Mouse (Mus musculus) adrenal gland, postnatal 4 days (tissue): ENCODE data around the gene Sema4c. TPM values are rescaled to one million over a fixed set of nuclear protein-coding genes. Genes with fewer than 3 reads are reported as not detected.
"Not testable (repeated sequence)": the region's sequence is repeated elsewhere in the genome, so short reads cannot be mapped to it uniquely, and the experiment has no call there.

ENCODE experiments used
- DNase-seq, 2 experiments: peaks; one replicate each; pipeline ENCODE4 v3.0.0; 2021 to 2022; ENCODE audit warnings: low spot score in 2 of 2, mixed read lengths in 2 of 2
- total RNA-seq, 2 experiments: library from RNA; stranded (reverse); gene quantifications; 2 replicates each; pipeline ENCODE4 v1.2.3; 2021

The Sema4c gene
- total RNA-seq, 2 experiments from 2014 or later: 44.0 to 57.6 TPM

- not testable (repeated sequence) for DNase-seq
Measured at GRCm38 (mm10) chr1:36536783-36537182, 21.4 kb downstream of the Sema4c start, which contains the start of gene Ankrd23. Ankrd23 (minus strand) TSS chr1:36536883.

- no peak for DNase-seq
Measured at GRCm38 (mm10) chr1:36536397-36536728, 21.8 kb downstream of the Sema4c start.

- no peak for DNase-seq
Measured at GRCm38 (mm10) chr1:36535477-36536396, 22.4 kb downstream of the Sema4c start.

GRCm38 (mm10) chr1:36534595-36535058 is 23.5 kb downstream of the Sema4c start:
- DNase-seq: no peak

- no peak for DNase-seq
Measured at GRCm38 (mm10) chr1:36533546-36533945, 24.6 kb downstream of the Sema4c start.

- no peak for DNase-seq
Measured at GRCm38 (mm10) chr1:36531461-36531860, 26.7 kb downstream of the Sema4c start.

GRCm38 (mm10) chr1:36530962-36531361 is 27.2 kb downstream of the Sema4c start:
- DNase-seq: no peak

GRCm38 (mm10) chr1:36530485-36530884 is 27.7 kb downstream of the Sema4c start:
- DNase-seq: no peak

- DNase-seq: no peak
Measured at GRCm38 (mm10) chr1:36529875-36530274, 28.3 kb downstream of the Sema4c start.

- no peak for DNase-seq
Measured at GRCm38 (mm10) chr1:36529274-36529673, 28.9 kb downstream of the Sema4c start.

- DNase-seq: no peak
Measured at GRCm38 (mm10) chr1:36528351-36528750, 29.8 kb downstream of the Sema4c start.

GRCm38 (mm10) chr1:36526903-36527302 is 31.2 kb downstream of the Sema4c start:
- no peak for DNase-seq

GRCm38 (mm10) chr1:36525774-36526173 is 32.4 kb downstream of the Sema4c start:
- DNase-seq: no peak

GRCm38 (mm10) chr1:36524058-36524457 is 34.1 kb downstream of the Sema4c start:
- no peak for DNase-seq

- DNase-seq: no peak
Measured at GRCm38 (mm10) chr1:36523332-36524013, 34.7 kb downstream of the Sema4c start.

GRCm38 (mm10) chr1:36522210-36522609 is 35.9 kb downstream of the Sema4c start:
- DNase-seq: no peak

GRCm38 (mm10) chr1:36519626-36520025 is 38.5 kb downstream of the Sema4c start:
- no peak for DNase-seq

- no peak for DNase-seq
Measured at GRCm38 (mm10) chr1:36518259-36518658, 39.9 kb downstream of the Sema4c start.

GRCm38 (mm10) chr1:36513718-36514117 is 44.4 kb downstream of the Sema4c start:
- DNase-seq: no peak

- no peak for DNase-seq
Measured at GRCm38 (mm10) chr1:36513310-36513709, 44.8 kb downstream of the Sema4c start.

- DNase-seq: no peak
Measured at GRCm38 (mm10) chr1:36512966-36513280, 45.2 kb downstream of the Sema4c start.
